Mouse (Mus musculus) thymus, postnatal 36 days (tissue): Measurements from ENCODE around the gene Foxs1.
A peak's percentile ranks its signal among the peaks of the same experiment; 100 is the strongest.

Experiments used
- DNase-seq, 2 experiments: peaks; one replicate each; pipeline ENCODE4 v3.0.0; 2022; ENCODE audit warnings: mixed read lengths in 2 of 2

Foxs1 gene

DNA sequence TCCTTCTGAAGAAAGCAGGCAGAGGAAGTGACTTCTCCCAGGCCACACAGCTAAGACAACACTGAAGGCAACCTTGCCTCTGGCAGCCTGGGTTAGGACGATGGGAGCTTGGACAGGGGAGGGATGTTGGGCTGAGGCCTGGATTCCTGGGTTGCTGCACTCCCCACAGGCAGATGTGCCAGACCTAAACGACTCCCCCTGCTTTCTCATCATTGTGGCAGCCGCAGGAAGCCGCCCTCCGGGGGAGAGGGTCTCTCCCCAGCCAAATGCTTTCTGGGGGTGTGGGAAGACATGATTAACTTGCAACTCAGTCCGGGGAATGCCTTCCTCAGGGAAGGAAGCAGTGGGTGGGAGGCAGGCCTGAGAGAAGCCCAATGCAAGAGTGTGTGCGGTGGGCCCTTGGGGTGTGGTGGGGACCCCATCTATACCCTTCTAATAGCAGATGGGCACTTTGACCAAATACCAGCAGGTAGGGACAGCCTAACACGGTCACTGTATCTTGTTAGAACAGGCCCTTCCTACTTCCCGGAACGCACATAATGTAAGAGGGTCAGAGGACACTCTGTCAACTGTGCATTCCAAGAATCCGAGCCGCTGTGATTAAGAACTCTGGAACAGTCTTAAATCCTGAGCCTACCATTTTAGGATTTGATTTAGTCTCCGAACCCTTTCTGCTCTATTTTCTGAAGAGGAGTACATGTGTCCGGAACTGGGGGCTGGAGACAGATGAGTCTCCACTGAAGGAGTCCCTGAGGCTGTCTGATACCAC lies 4.6 kb downstream of the Foxs1 start:
- DNase-seq = no peak

DNA sequence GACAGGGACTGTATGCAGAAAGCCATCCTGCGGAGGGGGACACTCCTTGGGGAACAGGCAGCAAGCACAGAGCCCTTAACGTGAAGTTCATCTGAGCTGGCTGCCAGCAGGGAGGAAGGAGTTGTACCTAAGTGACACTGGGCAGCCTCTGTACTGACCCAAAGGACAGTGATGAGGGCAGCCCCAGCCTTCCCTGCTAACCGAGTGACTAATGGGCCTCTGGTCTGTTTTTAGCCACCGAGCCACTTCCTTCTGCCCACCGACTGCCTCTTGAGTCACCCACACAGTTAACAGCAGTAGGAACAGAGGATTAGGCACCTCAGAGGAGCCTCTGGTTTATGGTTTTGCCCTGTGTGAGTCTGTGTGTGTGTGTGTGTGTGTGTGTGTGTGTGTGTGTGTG lies 5.6 kb downstream of the Foxs1 start:
- DNase-seq = no peak

DNA sequence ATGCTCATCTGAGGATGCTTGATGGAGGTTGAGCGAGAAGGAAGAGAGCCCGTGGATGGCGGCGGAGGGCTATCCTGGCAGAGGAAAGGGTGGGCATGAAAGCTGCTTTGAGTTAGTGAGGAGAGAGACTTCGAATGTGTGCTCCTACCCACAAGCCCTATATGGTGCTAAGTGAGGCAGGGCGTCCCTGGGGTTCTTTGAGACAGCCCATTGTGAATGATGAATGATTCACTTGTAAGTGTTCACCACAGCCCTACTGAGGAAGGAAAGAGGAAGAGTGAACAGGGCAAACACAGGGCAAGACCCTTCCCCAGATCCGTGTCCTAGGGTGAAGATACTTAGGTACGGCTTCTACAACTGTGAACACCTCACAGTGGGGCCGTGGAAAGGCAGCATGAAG lies 6.1 kb downstream of the Foxs1 start:
- no peak for DNase-seq

DNA sequence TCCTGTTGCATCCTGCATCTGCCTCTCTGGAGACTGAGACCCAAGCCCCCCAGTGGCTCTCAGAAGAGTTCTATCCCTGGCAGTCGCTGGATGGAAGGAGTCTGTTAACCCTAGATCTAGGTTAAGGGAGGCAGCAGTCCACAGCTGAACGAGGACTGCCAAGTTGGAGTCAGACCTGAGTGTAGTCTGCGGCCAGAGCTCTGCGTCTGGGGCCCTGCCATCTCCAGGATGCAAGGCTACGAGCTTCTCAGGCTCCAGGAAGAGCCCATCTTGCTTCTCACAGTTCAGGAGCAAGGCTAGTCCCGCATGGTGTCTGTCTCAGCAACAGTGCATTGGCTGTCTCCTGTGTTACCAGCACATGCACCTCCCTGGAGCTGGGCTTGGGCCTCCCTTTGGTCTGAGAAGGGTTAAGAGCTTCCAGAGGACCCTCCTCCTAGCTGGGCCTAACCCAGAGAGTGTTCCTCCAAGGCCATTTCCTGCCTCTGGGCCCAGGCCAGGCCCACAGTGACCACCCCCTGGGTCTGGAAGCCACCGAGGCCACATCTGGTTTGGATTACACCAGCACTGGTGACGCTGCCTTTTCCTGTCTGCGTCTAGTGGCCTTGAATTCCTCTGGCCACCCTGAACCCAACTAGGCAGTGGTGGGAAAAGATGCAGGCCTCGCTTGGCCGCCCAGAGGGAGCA lies 7.7 kb downstream of the Foxs1 start:
- no peak for DNase-seq

DNA sequence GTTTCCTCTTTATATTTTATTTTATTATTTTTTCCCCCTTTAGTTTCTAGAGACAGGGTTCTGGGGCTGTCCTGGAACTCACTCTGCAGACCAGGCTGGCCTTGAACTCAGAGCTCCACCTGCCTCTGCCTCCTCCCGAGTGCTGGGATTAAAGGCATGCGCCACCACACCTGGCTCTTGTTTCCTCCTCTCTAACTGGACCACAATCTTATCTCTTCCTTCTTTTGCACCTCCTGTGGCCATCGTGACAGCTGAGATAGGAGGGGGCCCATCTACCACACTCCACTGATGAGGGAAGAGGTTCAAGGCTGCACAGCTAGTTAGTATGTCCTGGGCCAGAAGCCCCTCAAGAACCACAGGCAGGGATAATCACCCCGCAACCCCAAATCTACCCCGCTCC lies 8.5 kb downstream of the Foxs1 start:
- DNase-seq = no peak

DNA sequence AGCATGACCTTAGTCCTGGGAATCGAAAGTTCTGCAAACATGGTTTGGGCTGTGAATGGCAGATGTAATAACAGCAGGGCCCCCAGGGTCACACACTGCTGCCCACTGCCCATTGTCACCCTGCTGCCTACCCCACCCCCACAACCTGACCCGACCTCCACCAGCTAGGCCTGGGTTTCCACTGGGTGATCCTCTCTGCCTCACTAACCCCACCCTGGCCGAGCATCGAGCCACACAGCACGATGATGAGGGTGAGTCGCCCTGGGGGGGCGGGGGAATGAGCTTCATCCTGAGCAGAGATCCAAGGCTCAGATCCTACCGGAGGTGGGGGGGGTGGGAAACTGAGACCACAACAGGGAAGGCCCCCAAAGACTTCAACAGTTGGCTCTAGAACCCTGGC lies 8.9 kb downstream of the Foxs1 start:
- DNase-seq = no peak

DNA sequence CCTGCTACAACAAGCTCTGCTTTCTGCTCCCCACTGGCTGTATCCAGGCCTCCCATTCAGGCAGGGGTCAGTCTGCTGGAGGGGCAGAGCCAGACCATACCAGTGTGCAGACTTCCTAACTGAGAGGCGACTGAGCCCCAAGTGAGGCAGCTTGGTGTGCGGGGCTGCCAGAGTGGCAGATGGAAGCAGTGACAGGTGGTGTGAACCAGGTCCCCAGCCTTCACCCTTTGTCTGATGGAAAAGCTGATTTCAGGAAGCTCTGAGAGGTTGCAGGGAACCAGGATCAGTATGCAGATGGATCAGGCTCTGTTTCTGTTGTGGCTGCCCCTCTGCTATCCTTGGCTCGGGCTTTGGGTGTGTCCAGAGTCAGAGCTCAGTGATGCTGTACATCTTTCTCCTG lies 9.4 kb downstream of the Foxs1 start:
- DNase-seq = no peak

DNA sequence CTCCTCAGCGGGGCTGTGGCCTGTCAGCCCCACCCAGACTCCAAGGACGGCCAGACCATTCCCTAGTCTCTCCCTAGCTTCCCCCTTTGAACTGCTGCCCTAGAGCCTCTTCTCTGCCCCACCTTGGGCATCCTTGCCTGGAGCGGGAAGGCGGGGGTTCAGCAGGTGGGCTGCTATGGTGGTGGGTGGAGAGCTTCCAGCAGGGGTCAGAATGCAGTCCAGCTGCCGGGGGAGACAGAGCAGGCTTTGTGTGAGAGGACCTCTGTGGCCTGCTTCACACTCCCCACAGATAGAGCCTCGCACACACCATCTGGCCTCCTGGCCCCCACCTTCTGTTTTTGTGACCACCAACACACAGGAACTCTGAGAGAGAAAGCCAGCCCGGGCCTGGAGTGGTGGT lies 10.6 kb downstream of the Foxs1 start:
- DNase-seq = no peak

DNA sequence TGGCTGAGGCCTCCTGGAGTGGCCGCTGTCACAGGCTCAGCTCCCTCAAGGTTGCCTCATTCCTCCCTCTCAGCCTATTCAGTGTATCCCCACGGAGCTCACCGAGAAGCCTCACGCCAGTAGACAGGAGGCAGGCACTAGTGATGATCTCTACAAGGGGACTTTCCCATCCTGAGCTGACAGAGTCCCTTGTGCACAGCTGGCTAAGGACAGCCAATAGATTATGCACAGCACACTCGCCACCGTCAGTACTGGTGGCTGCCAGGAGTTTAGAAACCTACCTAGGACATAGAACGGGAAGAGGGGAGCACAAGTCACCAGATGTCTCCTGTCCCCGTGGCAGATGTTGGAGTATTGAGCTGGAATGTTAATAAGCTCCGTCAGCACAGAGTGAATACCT lies 15.3 kb downstream of the Foxs1 start:
- DNase-seq = no peak

DNA sequence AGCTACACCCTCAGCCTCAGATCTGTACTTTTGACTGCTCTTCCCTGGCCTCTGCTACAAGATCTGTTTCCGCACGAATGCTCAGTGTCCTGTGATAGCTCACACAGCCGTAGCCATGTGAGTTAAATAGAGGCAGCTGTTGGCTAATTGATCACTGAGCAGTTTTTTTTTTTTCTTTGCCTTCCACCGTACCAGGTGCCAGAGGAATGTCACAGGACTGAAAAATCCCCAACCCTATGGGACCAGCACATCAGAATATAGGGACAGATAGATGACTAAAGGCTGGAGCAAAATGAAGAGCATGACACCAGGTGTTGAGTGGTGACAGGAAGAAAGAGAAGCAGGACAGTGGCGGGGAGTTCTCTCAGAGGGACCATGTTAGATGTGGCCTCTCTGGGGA lies 16.9 kb downstream of the Foxs1 start:
- DNase-seq = no peak

DNA sequence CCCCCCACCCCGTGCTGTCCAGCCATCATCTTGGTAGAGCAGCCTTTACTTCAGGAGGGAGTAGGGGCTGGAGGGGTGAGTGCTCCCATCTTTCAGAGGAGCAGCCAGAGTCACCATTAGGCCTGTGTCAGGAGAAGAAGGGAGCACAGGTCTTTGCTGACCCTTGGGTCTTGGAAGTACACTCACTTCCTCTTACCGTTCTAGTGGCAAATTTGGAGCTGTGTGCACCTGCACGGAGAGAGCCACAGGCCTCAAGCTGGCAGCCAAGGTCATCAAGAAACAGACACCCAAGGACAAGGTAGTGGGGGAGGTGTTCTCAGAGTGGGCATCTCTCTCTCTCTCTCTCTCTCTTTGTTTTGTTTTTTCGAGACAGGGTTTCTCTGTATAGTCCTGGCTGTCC lies 17.6 kb downstream of the Foxs1 start:
- no peak for DNase-seq

DNA sequence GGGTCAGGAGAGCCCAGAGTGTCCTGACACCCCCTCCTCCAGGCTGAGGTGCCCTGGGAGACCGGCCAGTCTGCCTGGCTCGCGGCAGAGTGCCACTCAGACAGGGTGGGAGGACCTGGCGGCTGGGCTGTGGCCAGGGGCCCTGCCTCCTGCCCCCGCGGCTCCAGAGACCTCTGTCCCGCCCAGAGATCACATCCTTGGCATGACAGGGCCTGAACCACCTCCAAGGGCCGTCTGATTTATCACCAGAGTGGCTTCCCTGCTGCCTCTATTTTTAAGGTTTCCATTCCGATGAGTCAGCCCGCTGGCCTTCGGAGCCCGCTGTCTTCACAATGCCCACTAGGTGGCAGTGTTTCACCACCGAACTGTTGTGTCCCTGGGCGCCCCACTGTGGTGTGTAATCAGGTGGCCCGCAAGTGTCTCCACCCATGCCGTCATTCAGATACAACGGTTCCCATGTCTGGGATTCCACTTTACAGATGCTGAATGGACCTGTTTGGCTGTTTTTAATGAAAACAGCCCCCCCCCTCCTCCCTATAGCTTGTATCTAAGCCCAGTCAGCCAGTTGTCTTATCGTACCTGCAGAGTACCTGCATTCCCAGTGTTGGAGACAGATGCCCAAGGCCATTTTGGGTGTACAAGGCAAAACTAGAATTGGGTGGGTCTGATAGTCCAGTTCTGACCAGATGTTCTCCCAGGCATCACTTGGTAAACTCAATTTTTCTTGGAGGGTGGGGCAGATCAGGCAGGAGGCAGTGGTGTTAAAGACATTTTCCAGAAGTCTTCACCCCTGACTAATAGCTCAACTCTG lies 18.5 kb downstream of the Foxs1 start:
- DNase-seq = peak; percentile 69 to 75

DNA sequence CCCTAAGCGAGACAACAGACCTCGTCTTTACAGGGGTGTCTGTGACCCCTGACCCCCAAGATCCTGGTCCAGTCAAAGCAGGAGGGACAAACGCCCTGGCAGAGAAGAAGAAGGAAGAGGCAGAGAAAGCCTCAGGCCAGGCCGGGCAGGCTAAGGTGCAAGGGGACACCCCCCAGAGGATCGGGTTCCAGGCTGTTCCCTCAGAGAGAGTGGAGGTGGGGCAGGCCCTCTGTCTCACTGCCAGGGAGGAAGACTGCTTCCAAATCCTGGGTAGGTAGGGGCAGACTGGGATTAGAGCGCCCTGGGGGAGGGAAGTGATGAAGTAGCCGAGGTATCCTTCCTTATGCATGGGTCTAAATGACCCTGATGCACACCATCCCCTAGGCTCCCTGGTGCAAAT lies 19.5 kb downstream of the Foxs1 start:
- no peak for DNase-seq

DNA sequence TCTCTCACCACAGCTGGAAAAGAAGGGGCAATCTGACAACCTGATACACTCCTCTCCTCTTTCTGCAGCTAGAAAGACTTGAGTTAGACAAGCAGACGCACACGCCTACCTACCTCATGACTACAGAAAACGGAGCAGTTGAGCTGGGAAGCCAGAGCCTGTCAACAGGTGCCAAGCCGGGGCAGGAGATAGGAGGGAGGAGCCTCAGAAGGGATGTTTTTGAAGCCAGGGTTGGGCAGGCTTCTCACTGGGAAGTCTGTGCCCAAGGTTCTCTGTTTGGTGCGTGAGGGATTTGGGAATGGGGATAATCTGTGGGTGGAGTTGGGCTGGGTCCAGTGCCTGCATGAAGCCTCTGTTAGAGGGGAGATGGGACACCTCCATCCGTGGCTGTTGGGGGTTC lies 21.6 kb downstream of the Foxs1 start:
- DNase-seq = no peak

DNA sequence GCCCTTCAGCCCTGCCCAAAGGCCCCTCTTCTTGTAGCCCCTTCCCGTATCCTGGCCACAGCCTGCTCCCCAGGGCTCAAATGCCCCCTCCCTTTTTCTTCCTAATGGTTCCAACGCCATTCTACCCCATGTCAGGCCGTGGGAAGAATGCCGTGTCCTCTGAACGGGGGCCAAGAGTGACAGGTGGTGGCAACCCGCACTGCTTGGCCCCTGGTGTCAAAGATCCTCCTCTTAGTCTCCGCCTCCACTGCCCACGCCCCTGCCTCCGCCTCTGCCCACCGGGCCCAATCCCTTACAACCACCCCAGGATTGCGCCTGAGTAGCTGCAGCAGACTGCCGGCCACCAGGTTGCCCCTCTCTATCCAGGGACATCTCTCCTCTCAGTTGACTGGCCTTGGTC lies 22.0 kb downstream of the Foxs1 start, which contains the start of gene Mylk2:
TSS of gene Mylk2 (plus strand) at position 322 of the 400 bp plus-strand sequence.
- no peak for DNase-seq

DNA sequence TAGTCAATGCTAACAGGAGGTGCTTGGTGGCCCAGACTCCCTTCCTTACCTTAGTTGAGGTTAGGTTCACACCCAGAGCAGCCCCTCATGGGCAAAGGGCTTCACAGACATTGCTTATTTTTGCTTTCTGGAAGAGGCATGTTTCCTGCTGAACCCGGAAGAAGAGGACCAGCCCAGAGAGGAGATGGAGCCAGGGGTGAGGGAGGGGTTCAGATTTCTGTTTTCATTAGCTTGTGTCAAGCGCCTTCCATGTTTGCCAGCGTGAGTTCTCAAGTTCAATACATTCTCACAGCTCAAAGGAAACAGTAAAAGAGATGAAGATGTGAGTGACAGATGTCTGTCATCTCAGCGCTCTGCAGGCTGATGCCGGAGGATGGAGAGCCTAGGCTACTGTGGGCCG lies 23.2 kb downstream of the Foxs1 start:
- DNase-seq = no peak

DNA sequence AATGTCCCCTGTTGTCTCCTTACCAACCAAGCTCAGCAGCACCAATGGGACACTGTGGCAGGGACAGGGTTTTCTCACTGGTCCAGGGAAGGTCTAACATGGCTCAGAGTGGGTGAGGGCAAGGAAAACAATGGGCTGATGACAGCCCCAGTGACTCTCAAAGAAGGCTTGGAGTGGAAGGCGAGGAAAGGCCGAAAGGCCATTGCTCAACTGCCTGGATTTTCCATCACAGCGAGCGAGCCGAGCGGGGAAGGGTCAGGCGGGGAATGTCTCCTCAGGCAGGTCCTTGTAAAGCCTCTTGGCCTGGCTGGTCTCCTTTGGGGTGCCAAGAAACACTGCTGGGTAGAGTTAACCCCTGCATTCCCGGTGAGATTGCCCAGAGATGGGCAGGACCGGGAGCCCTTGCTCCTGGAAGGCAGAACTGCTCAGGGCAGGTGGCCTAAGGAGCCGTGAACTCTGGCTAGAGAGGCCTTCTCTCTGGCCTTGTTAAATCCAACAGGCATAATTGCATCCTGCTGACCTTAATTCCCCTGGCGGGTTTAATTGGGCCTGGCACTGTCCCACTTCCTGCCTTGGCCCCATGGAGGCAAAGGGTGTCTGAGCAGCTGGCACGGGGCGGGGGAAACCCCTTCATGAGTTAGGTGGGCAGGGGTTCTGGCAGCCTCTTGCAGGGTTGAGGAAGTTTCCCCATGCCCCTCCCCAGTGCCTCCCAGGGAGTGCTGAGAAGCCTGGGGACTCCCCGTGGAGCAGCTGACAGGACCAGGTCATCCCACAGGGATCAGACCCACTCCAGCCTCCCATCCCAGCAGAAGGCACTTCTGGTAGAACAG lies 25.7 kb downstream of the Foxs1 start:
- peak in 1 of 2 experiments; percentile 35 for DNase-seq

DNA sequence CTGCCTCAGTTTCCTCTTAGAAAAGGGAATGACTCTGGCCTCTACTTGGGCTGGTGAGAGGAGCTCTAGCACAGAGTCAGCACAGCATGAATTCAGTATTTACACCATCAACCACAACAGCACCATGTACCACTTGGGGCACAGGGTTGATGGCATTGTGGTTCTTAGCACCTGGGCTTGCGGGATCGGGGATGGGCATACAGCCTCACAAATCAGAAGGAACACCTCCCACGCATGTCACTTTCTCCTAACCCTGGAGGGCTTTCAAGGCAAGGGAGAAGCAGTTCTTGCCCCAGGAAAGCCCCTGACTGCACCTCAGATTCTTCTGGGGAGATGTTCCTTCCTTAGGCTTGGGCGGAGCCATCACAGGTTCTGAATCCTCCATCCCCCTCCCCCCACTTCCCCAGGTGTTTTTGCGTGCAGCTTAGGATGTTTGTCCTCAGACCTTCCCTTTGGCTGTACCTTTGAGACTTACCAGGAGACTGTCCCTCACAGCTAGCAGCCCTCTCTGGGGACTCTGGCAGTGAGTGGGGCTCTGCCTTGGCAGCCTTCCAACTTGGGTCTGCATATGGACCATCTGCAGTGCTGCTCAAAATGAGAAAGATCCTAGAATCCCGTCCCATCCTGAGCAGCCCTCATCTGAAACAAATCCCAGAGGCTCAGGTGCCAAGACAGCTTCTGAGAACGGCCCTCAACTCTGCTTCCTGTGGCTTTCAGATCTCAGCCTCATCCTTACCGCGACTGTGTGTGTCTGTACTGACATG lies 26.6 kb downstream of the Foxs1 start:
- DNase-seq = no peak

DNA sequence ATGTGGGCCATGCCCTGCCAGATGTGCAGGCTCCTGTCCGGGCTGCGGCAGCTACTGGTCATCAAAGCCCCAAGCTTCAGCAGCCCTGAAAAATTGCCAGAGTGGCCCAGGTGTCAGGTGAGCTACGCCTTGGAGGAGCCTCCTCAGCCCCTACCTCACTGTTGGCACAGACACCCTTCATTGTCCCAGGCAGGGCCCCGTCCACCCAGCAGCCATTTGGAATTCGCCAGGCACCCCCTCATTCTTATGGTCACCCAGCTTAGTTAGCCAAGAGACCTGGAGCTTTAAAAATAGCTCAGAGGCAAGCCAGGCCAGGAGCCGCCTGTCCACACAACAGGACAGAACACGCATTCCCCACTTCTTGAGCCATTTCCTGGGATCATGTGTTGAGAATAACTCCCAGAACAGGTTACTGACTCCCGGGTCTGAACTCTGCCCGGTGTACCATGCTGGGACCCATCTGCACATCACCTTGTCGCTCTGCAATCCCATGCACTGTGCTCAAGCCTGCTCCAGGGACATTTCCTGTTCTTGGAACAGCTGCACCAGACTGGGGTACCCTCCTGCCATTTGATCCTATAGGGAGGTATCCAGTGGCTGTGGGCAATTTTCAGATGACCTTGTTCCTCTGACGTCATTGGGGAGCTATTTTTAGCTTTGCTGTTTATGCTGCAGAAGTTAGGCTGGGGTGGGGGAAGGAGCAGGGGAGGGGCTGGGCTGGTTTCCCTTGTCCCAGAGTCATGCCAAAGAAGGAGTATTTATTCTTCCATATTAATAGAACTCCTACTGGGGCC lies 27.8 kb downstream of the Foxs1 start:
- no peak for DNase-seq

DNA sequence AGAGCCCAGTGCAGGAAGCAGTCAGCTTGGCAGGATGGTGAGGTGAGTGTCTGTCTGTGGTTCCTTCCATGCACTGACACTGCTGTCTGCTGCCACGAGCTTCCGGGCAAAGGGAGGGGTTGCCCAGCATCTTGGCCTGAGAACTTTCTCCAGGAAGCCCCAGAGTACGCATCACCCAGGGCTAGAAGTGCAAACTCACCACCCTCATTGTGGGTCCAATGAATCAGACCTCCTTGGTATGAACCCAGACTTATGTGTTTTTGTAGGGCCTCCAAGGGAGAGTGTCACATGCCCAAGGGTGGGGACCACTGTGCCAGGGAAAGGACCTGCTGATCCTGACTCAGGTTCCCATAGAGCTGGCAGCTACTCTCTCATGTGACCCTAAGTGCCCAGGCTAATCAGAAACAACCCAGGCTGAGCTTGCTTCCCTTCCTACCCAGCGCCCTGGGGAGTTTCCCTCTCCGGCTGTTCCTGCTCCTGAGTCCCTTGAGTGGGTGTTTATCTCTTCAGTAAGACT lies 28.8 kb downstream of the Foxs1 start:
- DNase-seq = no peak

DNA sequence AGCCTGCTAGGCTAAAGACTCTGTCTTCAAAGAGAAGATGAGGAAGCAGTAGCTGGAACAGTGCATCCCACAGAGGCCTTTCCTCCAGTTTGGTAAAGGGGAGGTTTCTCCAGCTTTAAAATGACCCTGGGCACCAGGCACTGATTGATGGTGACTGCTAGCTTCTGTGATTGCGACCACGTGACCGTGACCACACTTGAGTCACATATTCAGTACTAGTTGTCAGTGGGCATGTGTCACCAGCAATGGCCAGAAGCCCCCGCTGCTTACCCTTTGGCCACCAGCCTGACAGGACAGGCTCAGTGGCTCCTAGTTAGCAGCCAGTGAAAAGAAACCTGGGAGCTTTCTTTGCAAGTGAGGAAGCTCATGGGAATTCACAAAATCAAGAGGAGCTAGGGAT lies 29.4 kb downstream of the Foxs1 start:
- no peak for DNase-seq
